Comparison of ENCODE assay signal across 1 mouse cellular context in the genomic region with DNA sequence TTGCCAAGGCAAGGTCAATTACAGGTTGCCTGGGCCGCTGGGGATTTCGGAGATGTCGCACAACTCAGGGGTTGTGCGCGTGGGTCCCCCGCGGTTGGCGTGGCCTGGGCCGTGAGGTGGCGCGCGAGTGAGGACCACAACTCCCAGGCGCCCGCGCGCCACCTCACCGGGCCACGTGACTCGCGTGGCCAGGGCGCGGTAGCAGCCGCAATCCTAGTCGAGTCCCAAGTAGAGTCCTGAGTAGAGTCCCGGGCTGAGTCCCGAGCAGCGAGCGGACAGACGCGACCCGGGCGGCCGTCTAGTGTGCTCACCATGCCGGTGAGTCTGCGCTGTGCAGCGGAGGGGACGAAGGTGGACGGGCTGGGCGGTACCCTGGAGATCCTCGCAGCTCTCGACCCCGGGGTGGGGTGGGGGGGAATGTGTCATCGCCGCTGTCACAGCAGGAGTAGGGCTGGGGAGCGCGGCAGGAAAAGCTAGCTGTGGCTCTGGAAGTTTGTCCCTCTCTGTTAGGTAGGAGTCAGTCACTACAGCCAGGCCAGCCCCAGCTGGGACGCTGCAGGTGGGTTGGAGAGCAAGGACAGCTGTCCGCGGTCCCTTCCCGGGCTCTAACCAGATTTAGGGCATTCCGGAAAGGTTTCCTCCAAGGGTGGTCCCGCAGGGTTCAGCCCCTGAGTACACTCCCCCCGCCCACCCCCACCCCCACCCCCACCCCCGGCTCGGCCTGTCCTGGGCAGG.
TF ChIP-seq lines count a peak whose summit lies in the region.

No protein-coding gene starts in this region.

TF ChIP-seq in C2C12, 6 proteins besides CTCF, POLR2A, EP300 and RAD21 (continued from another document):
- no peak for TF ChIP-seq FOSL1 (IDR thresholded peaks at IDR 0.05; ENCODE audit: insufficient read depth, low read length, poor library complexity, severe bottlenecking)
- no peak for TF ChIP-seq CEBPB (IDR thresholded peaks at IDR 0.05; ENCODE audit: low read depth)
- TF ChIP-seq MYOG (IDR thresholded peaks at IDR 0.05; ENCODE audit: control insufficient read depth, extremely low read depth, insufficient read length): no peak
- peak; percentile 91 for TF ChIP-seq USF1 (IDR thresholded peaks at IDR 0.05; ENCODE audit: low read depth)
